Mouse (Mus musculus) large intestine, adult 2 months (tissue): ENCODE measurements around the gene Mcm7. TPM values are rescaled to one million over a fixed set of nuclear protein-coding genes. Genes with fewer than 3 reads are reported as not detected.
A peak's percentile ranks its signal among the peaks of the same experiment; 100 is the strongest.
"Not testable (repeated sequence)": the region's sequence is repeated elsewhere in the genome, so short reads cannot be mapped to it uniquely, and the experiment has no call there.

ENCODE experiments used
- DNase-seq: peaks from one replicate; pipeline ENCODE4 v3.0.0-alpha.2; 2012; ENCODE audit warnings: low read depth, low spot score
- WGBS: fragments of 180-500 bp; shearing (Covaris S2); methylation state at CpG from one replicate; pipeline ENCODE4 v1.1.7; 2018; 5-methylcytosine and 5-hydroxymethylcytosine counted together
- polyA plus RNA-seq: library from polyadenylated mRNA; depleted of rRNA; stranded (reverse); fragments of >200 nt; gene quantifications from 2 replicates; pipeline ENCODE4 v1.2.3, GENCODE M21; 2012; rRNA removed

Gene Mcm7
- polyA plus RNA-seq = 42.6 and 44.5 TPM in 2 replicates

- peak; percentile 98 for DNase-seq
- WGBS = under 1% methylated on average over 54 of the region's 54 CpGs
Measured at GRCm38 (mm10) chr5:138171695-138172491, at the start of gene Mcm7, which contains the start of gene Ap4m1. Gene Mcm7, minus strand, starts transcription at chr5:138172422. Gene Ap4m1, plus strand, starts transcription at chr5:138172002.

- no peak for DNase-seq
- WGBS = 9% methylated on average over 2 of the region's 2 CpGs
Measured at GRCm38 (mm10) chr5:138219864-138220263, 47.6 kb upstream of the Mcm7 start.

GRCm38 (mm10) chr5:138216632-138217031, 44.4 kb upstream of the Mcm7 start:
- not testable (repeated sequence) for DNase-seq
- WGBS = 95% methylated on average over 13 of the region's 13 CpGs

GRCm38 (mm10) chr5:138207873-138208272, 35.7 kb upstream of the Mcm7 start:
- 77% methylated on average over 4 of the region's 4 CpGs for WGBS
- DNase-seq = no peak

- no peak for DNase-seq
Measured at GRCm38 (mm10) chr5:138207253-138207652, 35.0 kb upstream of the Mcm7 start.

DNA sequence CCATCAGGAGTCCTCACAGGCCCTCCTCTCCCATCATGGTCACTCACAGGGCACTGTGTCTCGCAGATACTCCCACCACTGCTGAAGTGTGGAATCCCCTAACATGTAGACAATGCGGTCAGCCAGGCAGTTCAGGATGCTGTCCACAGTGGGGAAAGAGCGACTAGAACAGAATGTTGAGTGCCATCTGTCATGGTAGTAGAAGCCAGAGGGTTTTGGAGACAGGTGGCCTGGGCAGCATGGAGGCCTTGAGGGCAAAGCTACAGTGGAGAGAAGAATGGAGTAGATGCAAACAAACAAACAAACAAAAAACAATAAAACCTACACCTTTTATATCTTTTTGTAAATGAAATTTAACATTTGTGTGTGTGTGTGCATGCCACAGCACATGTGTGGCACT, 29.9 kb upstream of the Mcm7 start:
- 93% methylated on average over 3 of the region's 3 CpGs for WGBS
- DNase-seq = no peak

More at GRCm38 (mm10) chr5:138207253-138207652, 35.0 kb upstream of the Mcm7 start:
- 40% methylated on average over 1 of the region's 1 CpGs for WGBS

GRCm38 (mm10) chr5:138199576-138199975, 27.4 kb upstream of the Mcm7 start:
- WGBS = 15% methylated on average over 1 of the region's 1 CpGs
- DNase-seq = no peak

- WGBS = 79% methylated on average over 7 of the region's 7 CpGs
- no peak for DNase-seq
Measured at GRCm38 (mm10) chr5:138195463-138195862, 23.2 kb upstream of the Mcm7 start.

- no peak for DNase-seq
- WGBS = 8% methylated on average over 29 of the region's 29 CpGs
Measured at GRCm38 (mm10) chr5:138194755-138195345, 22.6 kb upstream of the Mcm7 start.

DNA sequence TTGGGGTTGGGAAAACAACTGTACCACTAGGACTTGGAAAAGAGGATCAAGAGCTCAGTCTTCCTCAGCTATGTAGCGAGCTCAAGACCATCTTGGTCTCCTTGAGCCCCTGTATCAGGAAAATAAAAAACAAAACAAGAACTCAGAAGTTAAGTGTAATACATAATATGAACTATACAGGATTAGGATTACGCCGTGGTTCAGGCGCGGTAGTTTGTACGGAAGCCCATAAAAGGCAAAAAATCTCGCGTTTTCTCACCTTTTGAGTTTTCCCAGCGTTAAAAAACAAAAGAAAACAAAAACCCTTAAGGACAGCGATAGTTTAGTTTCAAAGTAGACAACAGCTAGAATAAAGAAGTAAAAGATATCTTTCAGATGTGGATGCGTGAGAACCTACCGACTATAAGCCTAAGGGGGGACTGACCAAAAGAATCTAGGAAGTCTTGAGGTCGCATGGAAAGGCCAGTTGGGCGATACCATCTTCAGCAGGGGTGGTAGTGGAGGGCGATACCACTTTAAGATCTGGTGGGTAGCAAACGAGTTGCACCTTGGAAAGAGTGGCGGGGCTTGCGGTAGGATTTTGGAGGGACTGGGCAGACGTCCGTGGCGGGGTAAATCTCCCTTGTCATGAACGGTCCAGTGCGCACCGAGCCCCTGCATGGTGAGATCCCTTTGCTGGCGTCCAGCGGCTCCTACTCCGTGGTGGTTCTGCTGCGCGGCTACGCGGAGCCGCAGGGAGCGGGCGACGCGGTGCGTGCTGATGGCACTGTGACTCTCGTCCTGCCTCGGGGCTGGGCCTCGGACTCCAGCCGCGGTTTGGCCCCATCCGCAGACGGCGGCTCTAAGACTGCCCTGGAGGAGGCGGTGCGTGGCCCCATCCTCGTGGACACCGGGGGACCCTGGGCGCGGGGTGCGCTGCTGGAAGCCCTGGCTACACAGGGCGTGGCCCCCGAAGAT, 21.8 kb upstream of the Mcm7 start, which contains the start of gene Mblac1:
Mblac1 (plus strand) TSS at position 544 of the 957 bp plus-strand sequence.
- 3% methylated on average over 54 of the region's 54 CpGs for WGBS

DNA sequence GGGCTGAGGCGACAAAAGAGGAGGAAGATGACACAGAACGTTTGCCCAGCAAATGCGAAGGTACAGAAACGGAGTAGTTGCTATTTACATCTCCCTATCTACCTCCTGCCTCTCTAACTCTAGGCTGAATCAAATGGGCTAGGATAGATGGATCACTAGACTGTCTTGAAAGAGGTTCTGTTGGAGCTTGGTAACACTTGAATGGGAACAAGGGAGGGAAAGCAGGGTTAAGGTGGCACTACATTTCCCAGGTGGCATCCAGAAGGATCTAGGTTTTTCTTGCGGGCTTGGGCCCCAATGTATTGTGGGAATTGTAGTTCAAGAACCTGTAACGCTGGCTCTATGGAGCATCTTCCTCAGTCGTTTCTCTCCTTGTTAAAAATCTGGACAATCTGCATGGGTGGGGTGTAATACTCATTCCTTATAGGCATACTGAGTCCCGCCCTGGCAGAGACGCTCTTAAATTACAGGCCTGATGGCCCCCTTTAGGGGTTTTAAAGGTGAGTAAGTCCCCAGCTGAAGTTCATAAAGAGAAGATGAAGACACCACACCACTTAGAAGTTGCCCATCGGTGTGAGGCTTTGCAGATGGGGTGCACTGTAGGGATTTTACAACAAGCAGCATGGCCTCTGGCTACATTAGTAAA, 15.6 kb upstream of the Mcm7 start:
- DNase-seq = peak; percentile 58
- WGBS = under 1% methylated on average over 10 of the region's 10 CpGs

More for the DNA sequence above, 21.8 kb upstream of the Mcm7 start, which contains the start of gene Mblac1:
- DNase-seq = peak; percentile 60

- peak; percentile 64 for DNase-seq
- WGBS = under 1% methylated on average over 31 of the region's 31 CpGs
Measured at GRCm38 (mm10) chr5:138186950-138187638, 14.9 kb upstream of the Mcm7 start, which contains the start of the genes Taf6 and Cnpy4. Gene Taf6, minus strand, starts transcription at chr5:138187451. Gene Cnpy4, plus strand, starts transcription at chr5:138187485.

DNA sequence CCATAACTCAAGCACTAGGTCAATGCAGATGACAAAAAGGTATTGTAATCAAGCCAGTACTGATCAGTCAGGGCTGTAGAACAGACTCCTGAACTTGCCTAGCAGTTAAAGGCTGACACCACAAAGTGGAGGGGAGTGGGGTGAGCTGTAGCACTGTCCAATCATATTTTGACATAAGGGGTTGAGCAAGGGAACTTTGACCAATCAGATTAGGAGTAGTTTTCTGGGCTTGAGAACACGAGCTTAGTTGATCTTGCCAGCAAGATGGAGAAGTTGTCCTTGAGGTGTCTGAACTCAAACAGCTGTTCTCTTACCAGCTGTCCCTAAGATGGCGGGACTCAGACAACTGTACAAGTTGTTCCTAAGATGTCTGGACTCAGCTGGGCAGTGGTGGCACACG, 995 bp upstream of the Mcm7 start:
- 68% methylated on average over 3 of the region's 3 CpGs for WGBS
- DNase-seq = no peak

- DNase-seq = peak; percentile 88
- WGBS = under 1% methylated on average over 47 of the region's 47 CpGs
Measured at GRCm38 (mm10) chr5:138170936-138171561, 1.2 kb downstream of the Mcm7 start.

GRCm38 (mm10) chr5:138165594-138165993, 6.6 kb downstream of the Mcm7 start:
- WGBS = 87% methylated on average over 8 of the region's 8 CpGs
- no peak for DNase-seq

- 65% methylated on average over 10 of the region's 10 CpGs for WGBS
Measured at GRCm38 (mm10) chr5:138163610-138164009, 8.6 kb downstream of the Mcm7 start.

GRCm38 (mm10) chr5:138163046-138163445, 9.2 kb downstream of the Mcm7 start:
- DNase-seq = no peak
- WGBS = 59% methylated on average over 6 of the region's 6 CpGs

More at GRCm38 (mm10) chr5:138163610-138164009, 8.6 kb downstream of the Mcm7 start:
- no peak for DNase-seq
